In genomic region chr19:60837747-60838146, GRCm38 (mm10) we compare ENCODE assay signal across 8 mouse cellular contexts. TPM values are rescaled to one million over a fixed set of nuclear protein-coding genes. Genes with fewer than 3 reads are reported as not detected.
DNase-seq lines count a peak whose midpoint lies in the region; TF ChIP-seq lines count a peak whose summit lies in the region.
"Had no signal": no experiment of that assay in that cellular context is flagged by ENCODE, and none has a peak within 500 bp of the region (broad histone marks: within the 10 kb centered on the region; RNA-seq: fewer than 3 reads in every experiment).

No protein-coding gene starts in this region.

- WGBS in bone marrow, adult 2 months = 48% methylated on average over 1 of the region's 1 CpGs
- 41% methylated on average over 1 of the region's 1 CpGs for WGBS in small intestine, adult 2 months

- intact Hi-C loops in heart, postnatal 36 days (cut with DNase I) = loop anchor here (2.0 kb wide), 1 partner anchor 259 kb away; no protein-coding TSS in a partner anchor

- no peak overlapping the region for H3K27ac ChIP-seq in bone marrow, adult 2 months (ENCODE audit: control insufficient read depth, insufficient read depth, low read depth, low read length, poor library complexity)
- no peak overlapping the region for H3K27ac ChIP-seq in embryonic fibroblast, embryonic 13.5 days (ENCODE audit: insufficient read depth, low read length)
- H3K27ac ChIP-seq in small intestine, adult 2 months (ENCODE audit: insufficient read depth, low read depth, low read length) = no peak overlapping the region
- H3K27ac ChIP-seq: midbrain, embryonic 12.5 days had no signal

- TF ChIP-seq POLR2A in bone marrow, adult 2 months (IDR thresholded peaks at IDR 0.05; ENCODE audit: borderline replicate concordance, control insufficient read depth, low read depth, low read length) = no peak
- no peak for TF ChIP-seq POLR2A in embryonic fibroblast, embryonic 13.5 days (IDR thresholded peaks at IDR 0.05; ENCODE audit: low read depth, low read length)
- no peak for TF ChIP-seq POLR2A in small intestine, adult 2 months (IDR thresholded peaks at IDR 0.05; ENCODE audit: low read depth, low read length)

- H3K27me3 ChIP-seq in small intestine, adult 2 months (ENCODE audit: control insufficient read depth, insufficient read depth, low read length) = no peaks in the 10 kb centered on the region
- H3K27me3 ChIP-seq: midbrain, embryonic 12.5 days had no signal

- TF ChIP-seq CTCF in bone marrow, adult 2 months (IDR thresholded peaks at IDR 0.05; ENCODE audit: control insufficient read depth, insufficient read depth, low read length) = peak; percentile 93
- TF ChIP-seq CTCF in embryonic fibroblast, embryonic 13.5 days (IDR thresholded peaks at IDR 0.05; ENCODE audit: borderline replicate concordance, insufficient read depth, low read length) = peak; percentile 60; the same call in 1 of the 2 replicates
- TF ChIP-seq CTCF in small intestine, adult 2 months (IDR thresholded peaks at IDR 0.05; ENCODE audit: extremely low read depth, insufficient read length, insufficient replicate concordance, low read depth, low read length) = peak; percentile 72; the same call in 1 of the 2 replicates

- peak; percentile 32 for DNase-seq in Muller cell, postnatal 12 days (ENCODE audit: inconsistent ontology term)
- peak; percentile 66 to 78 for DNase-seq in heart, postnatal 36 days
- DNase-seq in layer of hippocampus, postnatal 36 days = peak; percentile 18 to 35
- DNase-seq in lung, postnatal 4 days = peak; percentile 61 to 80

- no peak overlapping the region for H3K4me3 ChIP-seq in bone marrow, adult 2 months (replicated peaks; ENCODE audit: control insufficient read depth, low read depth, low read length)
- no peak overlapping the region for H3K4me3 ChIP-seq in embryonic fibroblast, embryonic 13.5 days (ENCODE audit: insufficient read depth, low read length)
- no peak overlapping the region for H3K4me3 ChIP-seq in small intestine, adult 2 months (ENCODE audit: low read depth, low read length)
- H3K4me3 ChIP-seq: midbrain, embryonic 12.5 days had no signal

- no peaks in the 10 kb centered on the region for H3K4me1 ChIP-seq in bone marrow, adult 2 months (ENCODE audit: control insufficient read depth, insufficient read depth, low read length)
- no peaks in the 10 kb centered on the region for H3K4me1 ChIP-seq in embryonic fibroblast, embryonic 13.5 days (ENCODE audit: control insufficient read depth, insufficient read depth, low read length)
- no peaks in the 10 kb centered on the region for H3K4me1 ChIP-seq in small intestine, adult 2 months (ENCODE audit: control insufficient read depth, insufficient read depth, insufficient read length, low read length)
- H3K4me1 ChIP-seq: midbrain, embryonic 12.5 days had no signal

- H3K36me3 ChIP-seq in small intestine, adult 2 months (ENCODE audit: control insufficient read depth, insufficient read depth, low read length) = peaks cover 30% of the 10 kb centered on the region

RNA-seq across cellular contexts. Expression of gene Sfxn4, which starts 23.5 kb away (rescaled TPM):
- polyA plus RNA-seq in bone marrow, adult 2 months (2011; ENCODE audit: insufficient read depth, insufficient read length, low replicate concordance, missing spikeins) = 6.5 and 9.7 TPM in 2 replicates
- 3.1 and 6.2 TPM in 2 replicates for polyA plus RNA-seq in embryonic fibroblast, embryonic 13.5 days (2011; ENCODE audit: insufficient read length, low read depth, missing spikeins)
- 1 to 10 TPM; 7.2 TPM for total RNA-seq in heart, postnatal 36 days (2021)
- 10 to 100 TPM; 13.1 to 14.3 TPM for total RNA-seq in layer of hippocampus, postnatal 36 days (2021)
- polyA plus RNA-seq in small intestine, adult 2 months (2012; rRNA removed) = 0.16 and 0.29 TPM in 2 replicates

RNA-seq across cellular contexts. Expression of gene Fam45a, which starts 26.4 kb away (rescaled TPM):
- 9.0 and 14.6 TPM in 2 replicates for polyA plus RNA-seq in bone marrow, adult 2 months (2011; ENCODE audit: insufficient read depth, insufficient read length, low replicate concordance, missing spikeins)
- 42.2 and 55.9 TPM in 2 replicates for polyA plus RNA-seq in embryonic fibroblast, embryonic 13.5 days (2011; ENCODE audit: insufficient read length, low read depth, missing spikeins)
- 10 to 100 TPM; 12.5 to 15.6 TPM for total RNA-seq in heart, postnatal 36 days (2021)
- 10 to 100 TPM; 45.9 to 46.3 TPM for total RNA-seq in layer of hippocampus, postnatal 36 days (2021)
- polyA plus RNA-seq in small intestine, adult 2 months (2012; rRNA removed) = 1.5 and 1.7 TPM in 2 replicates

RNA-seq across cellular contexts. Expression of gene Prdx3, which starts 36.6 kb away (rescaled TPM):
- 72.6 and 93.5 TPM in 2 replicates for polyA plus RNA-seq in bone marrow, adult 2 months (2011; ENCODE audit: insufficient read depth, insufficient read length, low replicate concordance, missing spikeins)
- polyA plus RNA-seq in embryonic fibroblast, embryonic 13.5 days (2011; ENCODE audit: insufficient read length, low read depth, missing spikeins) = 109 and 114 TPM in 2 replicates
- 100 to 1,000 TPM; 377 to 409 TPM for total RNA-seq in heart, postnatal 36 days (2021)
- total RNA-seq in layer of hippocampus, postnatal 36 days (2021) = 10 to 100 TPM; 76.2 to 78.2 TPM
- polyA plus RNA-seq in small intestine, adult 2 months (2012; rRNA removed) = 30.4 and 40.2 TPM in 2 replicates

RNA-seq across cellular contexts. Expression of gene Eif3a, which starts 47.3 kb away (rescaled TPM):
- polyA plus RNA-seq in bone marrow, adult 2 months (2011; ENCODE audit: insufficient read depth, insufficient read length, low replicate concordance, missing spikeins) = 70.8 and 99.7 TPM in 2 replicates
- 303 and 321 TPM in 2 replicates for polyA plus RNA-seq in embryonic fibroblast, embryonic 13.5 days (2011; ENCODE audit: insufficient read length, low read depth, missing spikeins)
- 100 to 1,000 TPM; 104 to 107 TPM for total RNA-seq in heart, postnatal 36 days (2021)
- total RNA-seq in layer of hippocampus, postnatal 36 days (2021) = 100 to 1,000 TPM; 101 to 107 TPM
- 4.4 and 8.5 TPM in 2 replicates for polyA plus RNA-seq in small intestine, adult 2 months (2012; rRNA removed)

RNA-seq across cellular contexts. Expression of gene Grk5, which starts 51.8 kb away (rescaled TPM):
- polyA plus RNA-seq in bone marrow, adult 2 months (2011; ENCODE audit: insufficient read depth, insufficient read length, low replicate concordance, missing spikeins) = 1.8 and 7.2 TPM in 2 replicates
- polyA plus RNA-seq in embryonic fibroblast, embryonic 13.5 days (2011; ENCODE audit: insufficient read length, low read depth, missing spikeins) = 10.8 and 11.9 TPM in 2 replicates
- total RNA-seq in heart, postnatal 36 days (2021) = 10 to 100 TPM; 20.9 to 29.6 TPM
- 1 to 10 TPM; 8.0 to 8.3 TPM for total RNA-seq in layer of hippocampus, postnatal 36 days (2021)
- 0.81 and 1.3 TPM in 2 replicates for polyA plus RNA-seq in small intestine, adult 2 months (2012; rRNA removed)
